Mouse (Mus musculus): ENCODE measurements at regions not wholly inside any gene's neighbourhood (a gene's known extent, or its start where the extent isn't known, plus 50 kb on each side); places are given as distances from the start of the nearest gene placed in this dataset.

DNA sequence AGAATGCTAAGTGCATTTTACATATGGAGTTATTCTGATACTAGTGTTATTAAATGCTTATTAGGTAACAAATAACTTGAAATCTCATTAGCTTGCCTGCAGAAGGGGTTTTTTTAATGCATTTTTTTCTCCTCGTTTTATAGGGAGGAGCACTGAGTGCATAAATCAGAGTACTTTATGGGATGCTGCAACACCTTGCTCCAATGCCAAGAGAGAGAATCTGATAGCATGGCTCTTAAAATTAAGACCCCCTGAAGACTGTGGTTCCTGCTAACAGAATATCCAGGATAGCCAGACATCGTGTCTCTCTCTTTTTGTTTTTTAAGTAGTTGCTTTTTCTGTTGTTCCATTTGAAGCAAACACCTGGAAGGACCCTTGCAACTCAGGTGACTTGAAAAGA lies 100.8 kb upstream of the Rnaseh2b start:
- Histone ChIP-seq H3K36me3 (ENCODE audit: insufficient read depth) (no peaks in the 10 kb centered on the region), H3K4me2 (ENCODE audit: low read depth) (no peak overlapping the region), H3K27ac (ENCODE audit: low read depth, low read length) (no peak overlapping the region), H3K4me3 (ENCODE audit: low read depth, low read length) (no peak overlapping the region), H3K4me1 (ENCODE audit: insufficient read depth) (peaks cover 8% of the 10 kb centered on the region), H3K9me3 (ENCODE audit: low read length) (no peaks in the 10 kb centered on the region), H3K9ac (no peak overlapping the region), H3K27me3 (ENCODE audit: insufficient read depth, low read length) (no peaks in the 10 kb centered on the region)
- DNase-seq, result no peak
- TF ChIP-seq CTCF (IDR thresholded peaks at IDR 0.05; ENCODE audit: low read depth), result no peak
- 80% methylated on average over 2 of the region's 2 CpGs for WGBS
- ATAC-seq, result no peak

DNA sequence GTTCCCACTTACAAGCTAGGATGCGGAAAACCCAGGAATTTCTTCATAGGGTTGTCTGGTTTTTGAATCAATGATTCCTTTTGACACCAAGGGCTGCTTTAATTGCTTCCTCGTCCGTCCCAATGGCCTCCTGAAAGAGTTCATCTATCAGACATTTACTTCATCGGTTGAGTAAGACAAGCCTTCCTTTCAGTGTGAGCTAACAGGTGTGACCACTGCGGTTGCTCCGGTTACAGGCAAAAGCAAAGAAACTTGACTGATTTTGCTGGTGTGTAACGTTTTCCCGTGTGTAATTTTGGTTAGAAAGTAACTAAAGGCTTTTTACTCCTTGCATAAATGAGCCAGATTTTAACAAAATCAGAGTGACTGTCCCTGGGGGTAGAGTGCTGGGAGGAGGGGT lies 99.6 kb upstream of the Rnaseh2b start:
- Histone ChIP-seq H3K27me3 (ENCODE audit: insufficient read depth, low read length) (no peaks in the 10 kb centered on the region), H3K27ac (ENCODE audit: low read depth, low read length) (no peak overlapping the region), H3K9me3 (ENCODE audit: low read length) (no peaks in the 10 kb centered on the region), H3K36me3 (ENCODE audit: insufficient read depth) (no peaks in the 10 kb centered on the region), H3K9ac (no peak overlapping the region), H3K4me3 (ENCODE audit: low read depth, low read length) (no peak overlapping the region), H3K4me1 (ENCODE audit: insufficient read depth) (peaks cover 6% of the 10 kb centered on the region), H3K4me2 (ENCODE audit: low read depth) (no peak overlapping the region)
- TF ChIP-seq CTCF (IDR thresholded peaks at IDR 0.05; ENCODE audit: low read depth), result no peak
- DNase-seq, result no peak
- no peak for ATAC-seq
- 52% methylated on average over 8 of the region's 8 CpGs for WGBS

DNA sequence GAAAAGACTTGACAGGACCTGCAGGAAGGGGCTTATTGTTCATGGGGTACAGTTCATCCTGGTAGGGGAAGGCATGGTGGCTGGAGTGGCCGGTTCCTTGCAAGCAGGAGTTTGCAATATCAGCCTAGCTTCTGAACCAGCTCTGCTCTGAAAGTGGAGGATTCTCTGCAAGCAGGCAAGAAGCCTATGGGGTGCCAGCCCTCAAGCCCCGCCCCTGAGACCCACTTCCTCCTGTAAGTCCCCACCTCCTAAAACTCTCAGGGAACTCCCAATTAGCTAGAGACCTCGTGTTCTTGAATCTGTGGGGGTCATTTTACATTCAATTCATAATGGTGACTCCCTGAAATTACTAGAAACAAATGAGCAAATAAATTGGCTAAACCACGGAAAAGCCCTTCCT lies 99.0 kb upstream of the Rnaseh2b start:
- no peak for DNase-seq
- no peak overlapping the region for H3K4me3 ChIP-seq (ENCODE audit: low read depth, low read length)
- H3K4me1 ChIP-seq (ENCODE audit: insufficient read depth), result peaks cover 4% of the 10 kb centered on the region; the same call in 1 of the 2 replicates
- H3K36me3 ChIP-seq (ENCODE audit: insufficient read depth), result no peaks in the 10 kb centered on the region
- H3K9me3 ChIP-seq (ENCODE audit: low read length), result no peaks in the 10 kb centered on the region
- no peak for TF ChIP-seq CTCF (IDR thresholded peaks at IDR 0.05; ENCODE audit: low read depth)
- H3K27me3 ChIP-seq (ENCODE audit: insufficient read depth, low read length), result no peaks in the 10 kb centered on the region
- no peak overlapping the region for H3K9ac ChIP-seq
- WGBS, result 46% methylated on average over 4 of the region's 4 CpGs
- no peak for ATAC-seq
- H3K27ac ChIP-seq (ENCODE audit: low read depth, low read length), result no peak overlapping the region
- H3K4me2 ChIP-seq (ENCODE audit: low read depth), result no peak overlapping the region

DNA sequence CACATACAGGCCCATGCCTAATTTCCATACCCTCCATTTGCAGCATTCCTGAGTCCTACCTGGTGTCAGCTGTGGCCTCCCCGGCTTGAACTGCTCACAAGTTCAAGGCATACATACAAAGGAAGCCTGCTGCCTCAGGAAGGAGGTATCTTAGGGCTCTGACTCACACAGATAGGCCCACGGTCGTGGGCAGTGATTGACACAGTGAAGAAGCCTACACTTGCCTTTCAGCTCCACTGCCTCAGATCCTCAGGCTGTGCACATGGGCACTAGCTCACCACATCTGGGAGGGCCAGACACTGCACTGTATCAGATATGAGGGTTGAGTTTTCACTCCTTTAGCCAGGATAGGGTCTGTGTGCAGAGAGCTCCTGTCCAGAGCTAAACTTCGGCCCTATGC lies 95.6 kb upstream of the Rnaseh2b start:
- Histone ChIP-seq H3K9ac (no peak overlapping the region), H3K27ac (ENCODE audit: low read depth, low read length) (no peak overlapping the region), H3K4me1 (ENCODE audit: insufficient read depth) (no peaks in the 10 kb centered on the region), H3K4me2 (ENCODE audit: low read depth) (no peak overlapping the region), H3K36me3 (ENCODE audit: insufficient read depth) (no peaks in the 10 kb centered on the region), H3K27me3 (ENCODE audit: insufficient read depth, low read length) (no peaks in the 10 kb centered on the region), H3K9me3 (ENCODE audit: low read length) (no peaks in the 10 kb centered on the region), H3K4me3 (ENCODE audit: low read depth, low read length) (no peak overlapping the region)
- 62% methylated on average over 4 of the region's 4 CpGs for WGBS
- no peak for TF ChIP-seq CTCF (IDR thresholded peaks at IDR 0.05; ENCODE audit: low read depth)
- DNase-seq (no peak), ATAC-seq (no peak)

DNA sequence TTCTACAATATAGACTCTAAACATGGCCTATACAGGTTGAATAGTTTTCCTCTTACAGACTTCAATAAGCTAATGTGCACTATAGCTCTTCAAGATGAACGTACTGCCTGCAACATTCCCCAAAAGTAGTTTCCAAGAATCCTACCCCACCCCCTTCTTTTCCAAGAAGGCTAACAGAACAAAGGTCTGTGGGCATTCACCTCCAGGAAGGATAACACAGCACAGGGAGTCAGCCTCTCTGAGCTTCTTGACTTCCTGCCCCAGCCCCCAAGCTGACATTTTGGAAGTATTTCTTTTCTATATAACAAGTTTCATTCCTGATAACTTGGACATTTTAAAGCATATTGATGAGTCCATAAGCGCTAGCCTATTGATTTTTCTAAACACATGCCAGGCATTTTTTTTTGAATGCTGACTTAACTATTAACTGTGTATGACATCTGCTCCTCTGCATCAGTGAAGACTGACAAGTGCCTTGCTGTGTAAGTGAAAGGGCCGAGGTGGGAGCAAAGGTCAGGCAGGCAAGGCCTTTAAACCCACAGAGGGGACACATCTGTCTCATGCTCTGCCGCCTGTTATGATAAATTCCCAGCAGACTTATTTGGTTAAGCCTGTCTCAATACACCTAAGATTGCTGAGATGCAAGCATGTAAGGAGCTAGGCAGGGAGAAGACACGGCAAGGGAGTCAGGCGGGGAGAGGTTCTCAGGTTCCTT lies 93.8 kb upstream of the Rnaseh2b start:
- Histone ChIP-seq H3K9ac (no peak overlapping the region), H3K4me2 (ENCODE audit: low read depth) (no peak overlapping the region), H3K4me3 (ENCODE audit: low read depth, low read length) (no peak overlapping the region), H3K27me3 (ENCODE audit: insufficient read depth, low read length) (no peaks in the 10 kb centered on the region), H3K27ac (ENCODE audit: low read depth, low read length) (no peak overlapping the region), H3K36me3 (ENCODE audit: insufficient read depth) (no peaks in the 10 kb centered on the region), H3K9me3 (ENCODE audit: low read length) (no peaks in the 10 kb centered on the region), H3K4me1 (ENCODE audit: insufficient read depth) (no peaks in the 10 kb centered on the region)
- ATAC-seq (no peak), DNase-seq (no peak)
- 73% methylated on average over 6 of the region's 6 CpGs for WGBS
- no peak for TF ChIP-seq CTCF (IDR thresholded peaks at IDR 0.05; ENCODE audit: low read depth)

DNA sequence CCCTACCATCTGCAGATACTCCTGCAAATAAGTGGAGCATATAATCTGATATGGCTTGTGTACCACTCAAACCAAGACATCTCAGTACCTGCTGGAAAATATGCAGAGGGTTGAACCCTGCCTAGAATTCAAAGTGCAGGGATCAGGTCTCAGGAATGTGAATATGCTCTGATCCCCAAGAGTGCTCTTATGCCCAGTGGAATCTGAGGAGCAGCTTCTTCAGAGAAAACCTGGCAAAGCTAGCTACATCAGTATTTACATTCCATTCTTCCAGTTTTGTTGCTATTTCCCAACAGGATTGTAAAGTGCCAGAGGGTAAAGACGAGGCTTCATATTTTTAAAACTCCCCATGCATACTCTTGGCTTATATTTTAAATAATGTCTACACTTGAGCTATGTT lies 77.3 kb upstream of the Rnaseh2b start:
- Histone ChIP-seq H3K27ac (ENCODE audit: low read depth, low read length) (no peak overlapping the region), H3K36me3 (ENCODE audit: insufficient read depth) (no peaks in the 10 kb centered on the region), H3K9ac (no peak overlapping the region), H3K4me1 (ENCODE audit: insufficient read depth) (no peaks in the 10 kb centered on the region), H3K27me3 (ENCODE audit: insufficient read depth, low read length) (no peaks in the 10 kb centered on the region), H3K4me2 (ENCODE audit: low read depth) (no peak overlapping the region), H3K4me3 (ENCODE audit: low read depth, low read length) (no peak overlapping the region), H3K9me3 (ENCODE audit: low read length) (no peaks in the 10 kb centered on the region)
- ATAC-seq (no peak), DNase-seq (no peak)
- no peak for TF ChIP-seq CTCF (IDR thresholded peaks at IDR 0.05; ENCODE audit: low read depth)
- WGBS, result 77% methylated on average over 1 of the region's 1 CpGs

DNA sequence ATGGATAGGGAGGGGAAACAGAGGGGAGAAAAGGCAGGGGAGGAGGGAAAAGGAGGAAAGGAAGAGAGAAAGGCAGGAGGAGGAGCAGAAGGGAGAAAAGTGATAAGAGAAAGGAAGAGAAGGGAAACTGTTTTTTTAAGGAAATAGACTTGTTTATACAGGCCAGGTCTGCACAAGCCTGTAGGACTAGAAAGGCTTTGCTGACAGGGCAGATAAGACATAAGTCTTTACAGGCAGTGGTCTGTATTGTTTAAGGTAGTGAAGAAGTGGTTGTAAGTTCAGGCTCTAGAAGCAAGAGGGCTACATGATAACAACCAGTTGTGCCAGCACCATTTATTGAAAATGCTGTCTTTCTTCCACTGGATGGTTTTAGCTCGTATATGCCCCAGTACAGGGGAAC lies 75.4 kb upstream of the Rnaseh2b start:
- H3K4me3 ChIP-seq (ENCODE audit: low read depth, low read length), result no peak overlapping the region
- H3K9me3 ChIP-seq (ENCODE audit: low read length), result no peaks in the 10 kb centered on the region
- no peaks in the 10 kb centered on the region for H3K4me1 ChIP-seq (ENCODE audit: insufficient read depth)
- H3K27me3 ChIP-seq (ENCODE audit: insufficient read depth, low read length), result no peaks in the 10 kb centered on the region
- H3K36me3 ChIP-seq (ENCODE audit: insufficient read depth), result no peaks in the 10 kb centered on the region
- no peak overlapping the region for H3K27ac ChIP-seq (ENCODE audit: low read depth, low read length)
- TF ChIP-seq CTCF (IDR thresholded peaks at IDR 0.05; ENCODE audit: low read depth), result no peak
- no peak overlapping the region for H3K4me2 ChIP-seq (ENCODE audit: low read depth)
- no peak overlapping the region for H3K9ac ChIP-seq
- ATAC-seq, result no peak
- WGBS, result 89% methylated on average over 1 of the region's 1 CpGs
- no peak for DNase-seq

Data from forebrain, postnatal 0 days (tissue).